Mouse (Mus musculus) skeletal muscle tissue, postnatal 0 days (tissue): ENCODE results near the gene Adra2c. TPM values are rescaled to one million over a fixed set of nuclear protein-coding genes. Genes with fewer than 3 reads are reported as not detected.

Source experiments
- polyA plus RNA-seq: library from polyadenylated mRNA; unstranded; fragments of >200 nt; fragmentation: Nextera tagmentation; extraction: Ambion mirVana; gene quantifications from 2 replicates; pipeline ENCODE4 v1.2.1, GENCODE M21; 2015

The Adra2c gene
- polyA plus RNA-seq = not detected in 2 replicates

DNA sequence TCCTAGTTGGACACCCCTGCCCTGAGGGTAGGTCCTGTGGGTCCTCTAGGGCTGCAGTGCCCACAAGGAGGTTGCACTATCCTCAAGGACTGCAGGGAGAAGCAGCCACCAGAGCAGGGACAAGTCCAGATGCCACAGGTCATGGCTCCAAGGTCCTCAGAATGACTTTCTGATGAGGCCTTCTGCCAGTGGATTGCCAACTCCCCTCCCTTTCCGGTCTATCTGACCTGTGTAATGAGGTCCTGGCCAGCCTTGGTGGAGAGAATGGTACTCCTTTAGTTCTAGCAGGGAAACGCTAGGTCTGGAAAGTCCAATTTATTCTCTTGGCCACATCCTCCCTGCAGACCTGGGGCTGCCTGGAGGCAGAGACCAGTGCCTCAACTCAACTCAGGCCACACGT is at the start of gene Adra2c:
Adra2c (plus strand) TSS at position 301 of the 400 bp plus-strand sequence.

Other genes starting within 250 kb of the Adra2c start
- 0.33 and 0.64 TPM in 2 replicates for gene Hgfac, start 236.8 kb upstream of the Adra2c start, polyA plus RNA-seq
- gene Dok7, start 221.6 kb upstream of the Adra2c start, polyA plus RNA-seq = 16.3 and 17.0 TPM in 2 replicates
- 63.0 and 74.7 TPM in 2 replicates for gene Lrpap1, start 172.6 kb upstream of the Adra2c start, polyA plus RNA-seq
- not detected in 2 replicates for gene Hmx1, start 110.8 kb downstream of the Adra2c start, polyA plus RNA-seq
- gene Cpz, start 247.4 kb downstream of the Adra2c start, polyA plus RNA-seq = 7.7 and 21.5 TPM in 2 replicates